Mouse (Mus musculus) heart, adult 2 months (tissue): ENCODE data around the gene Rnf213. TPM values are rescaled to one million over a fixed set of nuclear protein-coding genes. Genes with fewer than 3 reads are reported as not detected.

Source experiments
- DNase-seq, 2 experiments: peaks; one replicate each; pipeline ENCODE4 v3.0.0; 2021
- H3K27ac ChIP-seq: fragments of 200-600 bp; 2 replicates; pipeline ENCODE4 v1.8.1; 2022
- H3K27me3 ChIP-seq: fragments of 200-500 bp; 2 replicates; pipeline ENCODE4 v1.6.1; 2012; ENCODE audit warnings: mild to moderate bottlenecking, low read length, inconsistent platforms, mixed read lengths; ENCODE audit not compliant: control insufficient read depth, insufficient read depth
- H3K36me3 ChIP-seq: fragments of 200-500 bp; 2 replicates; pipeline ENCODE4 v1.6.1; 2012; ENCODE audit warnings: low read length, inconsistent platforms; ENCODE audit not compliant: control insufficient read depth, insufficient read depth
- H3K4me1 ChIP-seq: fragments of 200-500 bp; 2 replicates; pipeline ENCODE4 v1.6.1; 2011; ENCODE audit warnings: low read length; ENCODE audit not compliant: control insufficient read depth, insufficient read depth
- H3K4me3 ChIP-seq: fragments of 200-600 bp; 2 replicates; pipeline ENCODE4 v1.8.1; 2022
- H3K79me2 ChIP-seq: fragments of 200-500 bp; replicated peaks from 2 replicates; pipeline ENCODE4 v1.6.1; 2012; ENCODE audit warnings: mild to moderate bottlenecking, inconsistent platforms, low read length, moderate library complexity, mixed read lengths; ENCODE audit not compliant: control insufficient read depth, insufficient read depth
- H3K9ac ChIP-seq: fragments of 200-500 bp; 2 replicates; pipeline ENCODE4 v1.6.1; 2012; ENCODE audit warnings: low read depth, mild to moderate bottlenecking, control low read depth, inconsistent platforms, low read length, mixed read lengths
- CTCF ChIP-seq: fragments of 200-600 bp; IDR thresholded peaks from 2 replicates; pipeline ENCODE4 v1.8.1; 2022; ENCODE audit warnings: antibody characterized with exemption, mild to moderate bottlenecking, moderate library complexity
- EP300 ChIP-seq: fragments of 200-500 bp; IDR thresholded peaks from 2 replicates; pipeline ENCODE4 v1.6.1; 2011; ENCODE audit warnings: low read depth, low read length, control low read depth; ENCODE audit not compliant: insufficient read depth
- POLR2A ChIP-seq: fragments of 200-500 bp; IDR thresholded peaks from 2 replicates; pipeline ENCODE4 v1.6.1; 2011; ENCODE audit warnings: mild to moderate bottlenecking, low read depth, low read length, control low read depth; ENCODE audit not compliant: insufficient read depth
- WGBS: fragments of 180-500 bp; shearing (Covaris S2); methylation state at CpG from one replicate; pipeline ENCODE4 v1.1.7; 2018; 5-methylcytosine and 5-hydroxymethylcytosine counted together
- intact Hi-C: fragments of 180-260 bp; cut with DNase I; formaldehyde crosslinking; loops from one replicate; pipeline ENCODE4 v1.15.1; 2025
- polyA plus RNA-seq: library from polyadenylated mRNA; depleted of rRNA; stranded (reverse); fragments of >200 nt; gene quantifications from 2 replicates; pipeline ENCODE4 v1.2.3, GENCODE M21; 2012
- total RNA-seq, 2 experiments: library from RNA; stranded (reverse); gene quantifications; 2 replicates each; pipeline ENCODE4 v1.2.3; 2021

The Rnf213 gene
- total and polyA plus RNA-seq, 3 experiments: 10.4 to 13.1 (median 12.0) TPM

DNA sequence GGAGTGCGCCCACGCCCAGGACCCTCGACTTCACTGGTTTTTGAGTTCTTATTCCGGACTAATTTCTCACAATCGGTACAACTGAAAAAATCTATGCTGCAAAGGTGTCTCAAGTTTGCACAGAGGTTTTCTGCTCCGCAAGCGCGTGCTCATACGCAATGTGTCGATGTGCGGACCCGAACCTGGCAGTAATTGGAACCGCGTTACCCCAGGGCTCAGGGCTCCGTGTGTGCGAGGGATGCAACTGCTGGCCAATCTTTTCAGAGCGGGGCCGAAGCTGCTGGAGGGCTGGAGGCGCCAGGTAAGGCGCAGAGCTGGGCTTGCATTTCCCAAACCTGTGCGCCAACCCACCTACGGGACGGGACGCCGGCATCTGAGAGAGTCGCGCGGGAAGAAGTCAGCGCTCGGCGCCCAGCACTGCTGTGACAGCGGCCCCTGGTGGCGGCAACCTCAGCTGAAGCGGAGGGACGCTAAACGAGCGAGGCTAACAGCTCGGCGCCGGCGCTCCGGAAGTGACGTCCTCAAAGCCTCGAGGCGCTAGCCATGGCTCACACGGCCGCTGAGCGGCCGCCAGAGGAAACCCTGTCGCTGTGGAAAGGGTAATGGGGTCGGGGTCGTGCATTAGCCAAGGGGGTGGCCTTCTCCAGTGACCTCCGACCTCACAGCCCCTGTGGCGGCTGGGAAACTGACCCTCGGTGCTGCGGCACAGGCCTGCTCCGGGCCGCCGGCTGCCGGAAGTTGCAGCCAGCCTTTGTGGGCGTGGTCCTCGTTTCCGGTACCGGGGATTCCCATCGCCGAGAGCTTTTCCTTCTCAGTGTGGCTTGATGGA, 98.2 kb downstream of the Rnf213 start, which contains the start of gene Endov:
TSS of gene Endov (plus strand) at position 487 of the 829 bp plus-strand sequence.
- peak; percentile 56 for TF ChIP-seq POLR2A
- no peak for TF ChIP-seq EP300
- TF ChIP-seq CTCF: peak; percentile 99
- 1% methylated on average over 66 of the region's 66 CpGs for WGBS
- Histone ChIP-seq H3K9ac (peak within 1 kb of the TSS; percentile 84), H3K36me3 (no peaks in the 10 kb centered on the region), H3K79me2 (no peaks in the 10 kb centered on the region; the same call in 1 of the 2 replicates), H3K27me3 (no peaks in the 10 kb centered on the region), H3K4me3 (peak within 1 kb of the TSS; percentile 81), H3K27ac (peak within 1 kb of the TSS; percentile 92), H3K4me1 (0 out of 2 replicates have a peak, but pooled peaks cover 2% of the 10 kb centered on the region)
- peak; percentile 98 to 99 for DNase-seq
- intact Hi-C loops: loop anchor here (5.0 kb wide), 1 partner anchor 111 kb away; the partner anchor contains the start of gene Rptor

DNA sequence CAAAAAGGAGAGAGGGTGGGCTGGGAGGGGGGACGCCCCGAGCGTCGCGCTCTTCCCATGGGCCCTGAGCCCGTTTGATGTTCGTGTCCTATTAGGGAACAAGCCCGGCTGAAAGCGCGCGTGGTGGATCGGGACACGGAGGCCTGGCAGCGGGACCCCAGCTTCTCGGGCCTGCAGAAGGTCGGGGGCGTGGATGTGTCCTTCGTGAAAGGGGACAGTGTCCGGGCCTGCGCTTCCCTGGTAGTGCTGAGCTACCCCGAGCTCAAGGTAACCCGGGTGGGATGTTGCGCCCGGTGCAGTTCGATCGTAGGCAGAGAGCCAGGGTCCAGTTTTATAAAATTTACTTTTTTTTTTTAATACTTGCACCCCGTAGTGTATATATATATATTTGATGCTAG, 98.8 kb downstream of the Rnf213 start:
- Histone ChIP-seq H3K36me3 (no peaks in the 10 kb centered on the region), H3K4me3 (peak overlapping the region; percentile 81), H3K9ac (peak overlapping the region; percentile 84), H3K27ac (peak overlapping the region; percentile 92), H3K79me2 (no peaks in the 10 kb centered on the region; the same call in 1 of the 2 replicates), H3K4me1 (0 out of 2 replicates have a peak, but pooled peaks cover 2% of the 10 kb centered on the region), H3K27me3 (no peaks in the 10 kb centered on the region)
- WGBS: 4% methylated on average over 27 of the region's 27 CpGs
- TF ChIP-seq POLR2A: no peak
- TF ChIP-seq EP300: no peak
- TF ChIP-seq CTCF: no peak
- no peak for DNase-seq
- intact Hi-C loops: loop anchor here (5.0 kb wide), 1 partner anchor 111 kb away; the partner anchor contains the start of gene Rptor

DNA sequence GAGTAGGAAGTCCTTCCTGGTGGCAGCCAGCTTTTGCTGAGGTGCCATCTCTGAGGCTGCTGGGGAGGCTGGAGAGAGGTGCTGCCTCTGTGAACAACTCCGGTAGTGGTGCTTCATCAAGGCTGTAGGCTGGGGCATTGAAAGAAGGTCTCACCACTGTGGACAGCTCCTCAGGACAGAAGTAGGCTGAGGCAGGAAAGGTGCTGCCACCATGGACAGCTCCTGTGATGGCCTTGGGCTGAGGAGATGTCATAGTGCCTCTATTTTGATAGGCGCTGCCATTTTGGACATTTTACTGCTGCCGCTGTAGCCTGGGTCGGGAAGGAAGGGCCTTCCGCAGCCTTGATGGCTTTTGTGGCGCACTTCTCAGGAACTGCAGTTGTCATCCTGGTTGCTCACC, 99.9 kb downstream of the Rnf213 start:
- Histone ChIP-seq H3K36me3 (no peaks in the 10 kb centered on the region), H3K79me2 (no peaks in the 10 kb centered on the region; the same call in 1 of the 2 replicates), H3K27me3 (no peaks in the 10 kb centered on the region), H3K4me1 (0 out of 2 replicates have a peak, but pooled peaks cover 2% of the 10 kb centered on the region), H3K9ac (no peak overlapping the region), H3K27ac (no peak overlapping the region), H3K4me3 (no peak overlapping the region)
- intact Hi-C loops: loop anchor here (5.0 kb wide), 1 partner anchor 109 kb away; the partner anchor contains the start of gene Rptor
- DNase-seq: no peak
- TF ChIP-seq EP300: no peak
- TF ChIP-seq POLR2A: no peak
- TF ChIP-seq CTCF: no peak
- 95% methylated on average over 6 of the region's 6 CpGs for WGBS

- WGBS: 62% methylated on average over 4 of the region's 4 CpGs
- Histone ChIP-seq H3K4me1 (0 out of 2 replicates have a peak, but pooled peaks cover 2% of the 10 kb centered on the region), H3K27me3 (no peaks in the 10 kb centered on the region), H3K9ac (no peak overlapping the region), H3K79me2 (no peaks in the 10 kb centered on the region; the same call in 1 of the 2 replicates), H3K4me3 (no peak overlapping the region), H3K36me3 (no peaks in the 10 kb centered on the region), H3K27ac (no peak overlapping the region)
- no peak for TF ChIP-seq EP300
- no peak for TF ChIP-seq CTCF
- no peak for TF ChIP-seq POLR2A
- DNase-seq: no peak
- intact Hi-C loops: loop anchor here (5.0 kb wide), 1 partner anchor 109 kb away; the partner anchor contains the start of gene Rptor
These were observed 100.6 kb downstream of the Rnf213 start for GRCm38 (mm10) chr11:119493516-119493915.

DNA sequence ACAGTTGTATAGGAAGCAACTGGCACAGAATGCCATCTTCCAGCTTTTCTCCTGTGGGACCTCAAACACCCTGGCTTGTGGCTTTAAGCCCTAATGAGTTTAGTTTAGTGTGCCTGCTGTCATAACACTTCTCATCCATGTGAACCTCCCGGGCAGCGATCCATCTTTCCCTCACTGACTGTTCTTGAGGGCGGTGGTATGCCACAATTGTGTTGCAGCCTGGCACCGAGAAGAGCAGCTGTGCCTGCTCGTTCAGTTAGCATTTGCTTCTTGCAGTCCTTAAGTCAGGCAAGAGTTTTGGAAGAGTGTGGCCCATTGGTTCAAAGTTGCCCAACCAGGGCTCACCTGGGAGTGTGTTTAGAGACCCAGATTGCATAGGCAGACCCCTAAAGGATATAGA, 103.2 kb downstream of the Rnf213 start:
- intact Hi-C loops: no loop called here
- TF ChIP-seq CTCF (no peak), EP300 (no peak), POLR2A (no peak)
- Histone ChIP-seq H3K79me2 (no peaks in the 10 kb centered on the region; the same call in 1 of the 2 replicates), H3K4me3 (no peak overlapping the region), H3K27ac (no peak overlapping the region), H3K27me3 (no peaks in the 10 kb centered on the region), H3K9ac (no peak overlapping the region), H3K4me1 (no peaks in the 10 kb centered on the region), H3K36me3 (no peaks in the 10 kb centered on the region)
- WGBS: 80% methylated on average over 5 of the region's 5 CpGs
- no peak for DNase-seq

DNA sequence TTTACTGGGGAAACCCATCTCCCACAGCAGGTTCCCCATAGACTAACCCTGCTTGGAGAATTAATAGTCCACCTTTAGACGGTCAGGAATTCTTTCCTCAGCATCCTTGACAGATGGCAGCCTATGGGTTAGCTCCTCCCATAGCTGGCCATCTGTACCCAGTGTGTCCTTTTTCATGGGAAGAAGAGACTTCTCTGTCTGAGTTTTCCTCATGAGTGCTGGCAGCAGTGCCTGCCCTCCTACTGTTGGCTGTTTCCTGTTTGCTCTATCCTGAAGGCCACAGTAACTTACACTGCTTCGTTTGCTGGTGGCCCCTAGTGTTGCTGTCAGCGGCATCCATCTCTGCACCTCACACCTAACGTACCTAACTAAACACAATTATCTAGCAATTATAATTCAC, 104.6 kb downstream of the Rnf213 start:
- Histone ChIP-seq H3K79me2 (no peaks in the 10 kb centered on the region), H3K36me3 (no peaks in the 10 kb centered on the region), H3K4me3 (no peak overlapping the region), H3K9ac (no peak overlapping the region), H3K4me1 (no peaks in the 10 kb centered on the region), H3K27ac (no peak overlapping the region), H3K27me3 (no peaks in the 10 kb centered on the region)
- DNase-seq: no peak
- WGBS: 69% methylated on average over 4 of the region's 4 CpGs
- intact Hi-C loops: no loop called here
- no peak for TF ChIP-seq EP300
- no peak for TF ChIP-seq CTCF
- TF ChIP-seq POLR2A: no peak
